Mouse (Mus musculus) yolk sac, embryonic 10.5 days (tissue): ENCODE data around the gene Gm15091.
"Not testable (repeated sequence)": the region's sequence is repeated elsewhere in the genome, so short reads cannot be mapped to it uniquely, and the experiment has no call there.

Experiments
- DNase-seq: peaks from one replicate; pipeline ENCODE4 v3.0.0-alpha.2; 2017; ENCODE audit warnings: low spot score

The Gm15091 gene

DNA sequence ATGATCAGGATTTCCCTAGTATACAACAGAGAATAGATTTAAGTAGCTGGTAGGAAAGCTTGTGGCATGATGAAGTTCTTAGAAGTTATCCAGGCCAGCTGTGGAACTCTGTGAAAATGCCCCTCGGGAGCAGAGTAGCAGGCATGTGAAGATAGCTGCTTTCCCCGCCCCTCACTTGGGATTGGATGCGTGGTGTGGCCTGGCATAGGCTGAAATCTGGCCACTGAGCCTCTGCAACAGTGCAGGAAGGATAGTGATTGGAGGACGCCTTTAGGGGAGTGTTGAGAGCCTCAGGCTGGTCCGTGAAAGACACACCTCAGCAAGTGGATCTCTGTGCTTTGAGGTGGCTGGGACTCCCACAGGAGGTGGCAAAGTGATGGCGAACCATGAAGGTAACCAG is at the start of gene Gm15091:
TSS of gene Gm15091 (plus strand) at position 301 of the 400 bp plus-strand sequence.
- DNase-seq = not testable (repeated sequence)
